Mouse (Mus musculus) ES-E14 (cell line): ENCODE data around the gene Plcd1. TPM values are rescaled to one million over a fixed set of nuclear protein-coding genes. Genes with fewer than 3 reads are reported as not detected.

Experiments used
- DNase-seq: peaks from one replicate; pipeline ENCODE4 v3.0.0-alpha.2; 2013; ENCODE audit warnings: low read depth, low spot score
- H3K27ac ChIP-seq: 2 replicates; pipeline ENCODE4 v1.5.1; 2012; ENCODE audit warnings: low read depth, mild to moderate bottlenecking, low read length, moderate library complexity, mixed read lengths; ENCODE audit not compliant: poor library complexity, insufficient read depth, severe bottlenecking
- H3K36me3 ChIP-seq: 2 replicates; pipeline ENCODE4 v1.6.1; 2012; ENCODE audit warnings: mild to moderate bottlenecking, low read length, moderate library complexity, mixed read lengths; ENCODE audit not compliant: control insufficient read depth, poor library complexity, insufficient read depth, severe bottlenecking
- H3K4me1 ChIP-seq, 2 experiments: fragments of 150-350 bp in 1 of 2; sonication (generic) in 1 of 2; 2 replicates each; pipeline ENCODE4 v1.6.1; 2012; ENCODE audit warnings: low read length in 2 of 2, mild to moderate bottlenecking in 1 of 2, mixed read lengths in 1 of 2; ENCODE audit not compliant: control insufficient read depth in 2 of 2, insufficient read depth in 2 of 2, poor library complexity in 1 of 2
- H3K4me3 ChIP-seq, 2 experiments: fragments of 150-350 bp in 1 of 2; sonication (generic) in 1 of 2; 2 replicates each; pipeline ENCODE4 v1.5.1; 2012; ENCODE audit warnings: low read length in 2 of 2, low read depth in 1 of 2, mild to moderate bottlenecking in 1 of 2, mixed read lengths in 1 of 2; ENCODE audit not compliant: insufficient read depth in 1 of 2, poor library complexity in 1 of 2, severe bottlenecking in 1 of 2
- H3K9ac ChIP-seq: 2 replicates; pipeline ENCODE4 v1.6.1; 2012; ENCODE audit warnings: low read depth, mild to moderate bottlenecking, low read length, mixed read lengths; ENCODE audit not compliant: poor library complexity, insufficient read depth, severe bottlenecking
- H3K9me3 ChIP-seq: fragments of 150-350 bp; sonication (generic); 2 replicates; pipeline ENCODE4 v1.6.1; 2012; ENCODE audit warnings: low read depth, mild to moderate bottlenecking, low read length; ENCODE audit not compliant: control insufficient read depth, insufficient read depth
- CHD2 ChIP-seq: IDR thresholded peaks from 2 replicates; pipeline ENCODE4 v1.6.1; 2014; ENCODE audit warnings: mild to moderate bottlenecking, low read depth, low read length, inconsistent platforms
- HCFC1 ChIP-seq: IDR thresholded peaks from 2 replicates; pipeline ENCODE4 v1.6.1; 2012; ENCODE audit warnings: low read length, inconsistent platforms, borderline replicate concordance; ENCODE audit not compliant: insufficient read depth
- MAFK ChIP-seq: IDR thresholded peaks from 2 replicates; pipeline ENCODE4 v1.6.1; 2014; ENCODE audit warnings: mild to moderate bottlenecking, low read depth, low read length, inconsistent platforms; ENCODE audit not compliant: insufficient read depth
- ZC3H11A ChIP-seq: IDR thresholded peaks from 2 replicates; pipeline ENCODE4 v1.6.1; 2012; ENCODE audit warnings: low read depth, mild to moderate bottlenecking, inconsistent platforms, low read length, borderline replicate concordance
- ZNF384 ChIP-seq: IDR thresholded peaks from 2 replicates; pipeline ENCODE4 v1.6.1; 2012; ENCODE audit warnings: low read depth, low read length, inconsistent platforms
- in situ Hi-C, 2 experiments: fragments of 600-800 bp; cut with MboI; formaldehyde crosslinking; loops; one replicate each; pipeline ENCODE4 v1.15.1; 2025; ENCODE audit warnings: low sequenced_read_pairs in 2 of 2, inconsistent platforms in 1 of 2; ENCODE audit not compliant: unreplicated experiment in 2 of 2
- total RNA-seq: library from RNA; depleted of rRNA; stranded (reverse); fragments of 300-350 nt; gene quantifications from 2 replicates; pipeline ENCODE4 v1.2.3, GENCODE M21; 2012

Plcd1 gene
- total RNA-seq, 1 experiment: 13.1 TPM

- no peak for DNase-seq
- TF ChIP-seq ZC3H11A (no peak), MAFK (no peak), HCFC1 (no peak), ZNF384 (no peak), CHD2 (no peak)
- Histone ChIP-seq H3K36me3 (peaks cover 2% of the 10 kb centered on the region; the same call in 1 of the 2 replicates), H3K27ac (peak overlapping the region; percentile 91), H3K9me3 (no peaks in the 10 kb centered on the region), H3K9ac (peak overlapping the region; percentile 47; the same call in 1 of the 2 replicates), H3K4me3 (no peak overlapping the region), H3K4me1 (peaks cover 14 to 62% of the 10 kb centered on the region in 2 experiments)
- in situ Hi-C loops: no loop called here
Observed at GRCm38 (mm10) chr9:119082656-119083430, 10.5 kb downstream of the Plcd1 start.

- H3K9me3 ChIP-seq: no peaks in the 10 kb centered on the region
- peaks cover 2% of the 10 kb centered on the region; the same call in 1 of the 2 replicates for H3K36me3 ChIP-seq
- peak overlapping the region; percentile 23; the same call in 1 of the 2 replicates for H3K9ac ChIP-seq
- peaks cover 14 to 57% of the 10 kb centered on the region in 2 experiments for H3K4me1 ChIP-seq
- DNase-seq: no peak
- H3K4me3 ChIP-seq: no peak overlapping the region; a peak in 1 of 4 replicates
- in situ Hi-C loops: no loop called here
- H3K27ac ChIP-seq: peak overlapping the region; percentile 91
- TF ChIP-seq ZNF384: no peak
- no peak for TF ChIP-seq ZC3H11A
- no peak for TF ChIP-seq HCFC1
- no peak for TF ChIP-seq MAFK
- no peak for TF ChIP-seq CHD2
Observed at GRCm38 (mm10) chr9:119082039-119082438, 11.3 kb downstream of the Plcd1 start.

GRCm38 (mm10) chr9:119080040-119080675 is 13.1 kb downstream of the Plcd1 start:
- peaks cover 16 to 53% of the 10 kb centered on the region in 2 experiments for H3K4me1 ChIP-seq
- no peak for DNase-seq
- no peaks in the 10 kb centered on the region for H3K9me3 ChIP-seq
- H3K9ac ChIP-seq: no peak overlapping the region
- H3K4me3 ChIP-seq: no peak overlapping the region
- in situ Hi-C loops: no loop called here
- H3K36me3 ChIP-seq: peaks cover 2% of the 10 kb centered on the region; the same call in 1 of the 2 replicates
- TF ChIP-seq MAFK (no peak), CHD2 (no peak), HCFC1 (no peak), ZNF384 (no peak), ZC3H11A (no peak)
- no peak overlapping the region for H3K27ac ChIP-seq

GRCm38 (mm10) chr9:119075685-119076084 is 17.6 kb downstream of the Plcd1 start:
- H3K4me3 ChIP-seq: no peak overlapping the region
- no peak overlapping the region for H3K27ac ChIP-seq
- H3K4me1 ChIP-seq: peaks cover 8 to 24% of the 10 kb centered on the region in 2 experiments

More at GRCm38 (mm10) chr9:119075685-119076084, 17.6 kb downstream of the Plcd1 start:
- no peak for DNase-seq
- no peak overlapping the region for H3K9ac ChIP-seq
- TF ChIP-seq ZNF384: no peak
- TF ChIP-seq CHD2: no peak
- no peak for TF ChIP-seq ZC3H11A
- TF ChIP-seq HCFC1: no peak
- TF ChIP-seq MAFK: no peak
- peaks cover 9% of the 10 kb centered on the region; the same call in 1 of the 2 replicates for H3K36me3 ChIP-seq
- in situ Hi-C loops: loop anchor here in 1 of 2 experiments (10.0 kb wide), 1 partner anchor 161 kb away; no protein-coding TSS in a partner anchor
- no peaks in the 10 kb centered on the region for H3K9me3 ChIP-seq
